ENCODE assay signal across 8 mouse cellular contexts in the genomic region with DNA sequence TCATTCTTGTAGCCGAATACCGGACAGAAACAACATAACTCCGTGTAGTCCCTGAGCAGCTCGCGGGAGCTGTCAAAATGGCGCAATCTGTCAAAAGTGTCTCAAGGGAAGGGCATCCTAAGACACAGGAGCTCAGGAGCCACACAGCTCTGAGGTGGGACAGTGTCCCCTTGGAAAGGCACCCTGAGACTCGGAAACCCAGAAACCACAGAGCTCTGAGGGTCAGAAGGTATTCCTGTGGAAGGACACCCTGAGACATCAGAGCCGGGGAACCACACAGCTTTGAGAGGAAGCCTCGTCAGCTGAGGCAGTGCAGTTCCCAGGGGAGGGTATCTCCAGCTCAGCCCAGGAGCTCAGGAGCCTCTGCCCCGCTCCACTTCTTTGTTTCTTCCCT. TPM values are rescaled to one million over a fixed set of nuclear protein-coding genes. Genes with fewer than 3 reads are reported as not detected.
DNase-seq lines count a peak whose midpoint lies in the region; ATAC-seq and TF ChIP-seq lines count a peak whose summit lies in the region.

No protein-coding gene starts in this region.

- H3K4me2 ChIP-seq in lung, embryonic 14.5 days: peak overlapping the region; percentile 88
- H3K4me2 ChIP-seq in limb, embryonic 12.5 days: peak overlapping the region; percentile 88

- no peak for DNase-seq in lung, embryonic 14.5 days
- no peak for DNase-seq in lung, postnatal 36 days
- peak; percentile 31 for DNase-seq in gastrocnemius, adult 2 months
- DNase-seq in Muller cell, postnatal 12 days (ENCODE audit: inconsistent ontology term): no peak
- DNase-seq in layer of hippocampus, adult 9-11 months: no peak

- H3K27ac ChIP-seq in lung, embryonic 14.5 days (ENCODE audit: low read depth): peak overlapping the region; percentile 87
- peak overlapping the region; percentile 79 for H3K27ac ChIP-seq in brown adipose tissue, adult 24 weeks (replicated peaks; ENCODE audit: low read depth, low read length)
- peak overlapping the region; percentile 93 for H3K27ac ChIP-seq in gastrocnemius, adult 2 months
- peak overlapping the region; percentile 82 for H3K27ac ChIP-seq in limb, embryonic 12.5 days

- H3K9ac ChIP-seq in lung, embryonic 14.5 days: peak overlapping the region; percentile 72
- H3K9ac ChIP-seq in limb, embryonic 12.5 days (replicated peaks): peak overlapping the region; percentile 71

- ATAC-seq in lung, embryonic 14.5 days (ENCODE audit: insufficient read depth): peak; percentile 67
- ATAC-seq in limb, embryonic 12.5 days (ENCODE audit: insufficient number of reproducible peaks, insufficient read depth, low FRiP score, low TSS enrichment, low read depth): peak; percentile 57
- ATAC-seq in monocyte, adult 5-6 weeks (replicated peaks; ENCODE audit: insufficient number of reproducible peaks, low FRiP score, low TSS enrichment, poor library complexity, severe bottlenecking): peak; percentile 30; the same call in 1 of the 2 replicates

- peak overlapping the region; percentile 87 for H3K4me3 ChIP-seq in lung, embryonic 14.5 days (ENCODE audit: low read depth, low read length)
- peak overlapping the region; percentile 63 for H3K4me3 ChIP-seq in brown adipose tissue, adult 24 weeks (ENCODE audit: insufficient read depth, low read depth, low read length)
- H3K4me3 ChIP-seq in gastrocnemius, adult 2 months: peak overlapping the region; percentile 82
- H3K4me3 ChIP-seq in limb, embryonic 12.5 days (replicated peaks): peak overlapping the region; percentile 84

- H3K9me3 ChIP-seq in lung, embryonic 14.5 days (ENCODE audit: low read depth, low read length): no peaks in the 10 kb centered on the region
- H3K9me3 ChIP-seq in limb, embryonic 12.5 days: no peaks in the 10 kb centered on the region

- H3K27me3 ChIP-seq in lung, embryonic 14.5 days (ENCODE audit: insufficient read depth, low read length): no peaks in the 10 kb centered on the region
- no peaks in the 10 kb centered on the region for H3K27me3 ChIP-seq in limb, embryonic 12.5 days

- peaks cover 14% of the 10 kb centered on the region; the same call in 1 of the 2 replicates for H3K36me3 ChIP-seq in lung, embryonic 14.5 days (ENCODE audit: insufficient read depth)
- peaks cover 13% of the 10 kb centered on the region for H3K36me3 ChIP-seq in limb, embryonic 12.5 days

- intact Hi-C loops in gastrocnemius, adult 2 months (cut with DNase I): loop anchor here (10.0 kb wide), 1 partner anchor 107 kb away; no protein-coding TSS in a partner anchor

- peaks cover 7% of the 10 kb centered on the region; the same call in 1 of the 2 replicates for H3K4me1 ChIP-seq in lung, embryonic 14.5 days (ENCODE audit: insufficient read depth)
- no peaks in the 10 kb centered on the region for H3K4me1 ChIP-seq in brown adipose tissue, adult 24 weeks (ENCODE audit: control insufficient read depth, insufficient read depth, insufficient read length, low read length)
- H3K4me1 ChIP-seq in limb, embryonic 12.5 days (replicated peaks): peaks cover 16% of the 10 kb centered on the region

- 5% methylated on average over 10 of the region's 10 CpGs for WGBS in lung, embryonic 14.5 days
- WGBS in limb, embryonic 12.5 days: 5% methylated on average over 10 of the region's 10 CpGs

- no peak for TF ChIP-seq CTCF in lung, embryonic 14.5 days (IDR thresholded peaks at IDR 0.05; ENCODE audit: low read depth)
- TF ChIP-seq CTCF in gastrocnemius, adult 2 months (IDR thresholded peaks at IDR 0.05): no peak

RNA-seq across cellular contexts. Expression of a gene that starts 0.6 kb away (rescaled TPM):
- polyA plus RNA-seq in lung, embryonic 14.5 days (2014; fragmentation: Nextera tagmentation; extraction: Ambion mirVana): 73.4 and 79.4 TPM in 2 replicates
- 0.38 TPM in 1 of 2 replicates, not detected in the other for polyA plus RNA-seq in brown adipose tissue, adult 24 weeks (2012; ENCODE audit: insufficient read depth, insufficient read length, missing spikeins)
- total RNA-seq in gastrocnemius, adult 2 months (2021): under 1 TPM in 1 of 2 experiments, not detected in 1; 0.06 TPM
- polyA plus RNA-seq in limb, embryonic 12.5 days (2016; fragmentation: Nextera tagmentation; extraction: Ambion mirVana): 39.0 and 54.0 TPM in 2 replicates
- total RNA-seq in monocyte, adult 5-6 weeks (2017): 1.2 to 2.8 TPM (median 2.0 TPM) in 3 replicates

RNA-seq across cellular contexts. Expression of a gene that starts 12.2 kb away (rescaled TPM):
- polyA plus RNA-seq in lung, embryonic 14.5 days (2014; fragmentation: Nextera tagmentation; extraction: Ambion mirVana): not detected in 2 replicates
- not detected in 2 replicates for polyA plus RNA-seq in brown adipose tissue, adult 24 weeks (2012; ENCODE audit: insufficient read depth, insufficient read length, missing spikeins)
- not detected for total RNA-seq in gastrocnemius, adult 2 months (2021)
- polyA plus RNA-seq in limb, embryonic 12.5 days (2016; fragmentation: Nextera tagmentation; extraction: Ambion mirVana): 0.12 TPM in 1 of 2 replicates, not detected in the other
- total RNA-seq in monocyte, adult 5-6 weeks (2017): 1.2 to 1.4 TPM in 2 of 3 replicates, not detected in the other

Comparison
In these comparisons a context has a peak if more than half of its experiments do, and no peak if none do; other contexts are left out.
1. RNA of a gene that starts 0.6 kb away (polyA plus RNA-seq): 73.4 to 79.4 TPM in lung, embryonic 14.5 days and 39.0 to 54.0 TPM in limb, embryonic 12.5 days; 0.38 TPM in brown adipose tissue, adult 24 weeks; every median in the first group is over 10 times any median in the second.
2. Peak in every context shown above with its lines, with median percentiles within 50 percentile points of each other: ATAC-seq, H3K27ac ChIP-seq and H3K4me3 ChIP-seq.